7 mouse cellular contexts compared by ENCODE assay signal in genomic region chr11:3386941-3387368, GRCm38 (mm10). TPM values are rescaled to one million over a fixed set of nuclear protein-coding genes. Genes with fewer than 3 reads are reported as not detected.
A peak's percentile ranks its signal among the peaks of the same experiment; 100 is the strongest.
DNase-seq lines count a peak whose midpoint lies in the region; ATAC-seq and TF ChIP-seq lines count a peak whose summit lies in the region.

No protein-coding gene starts in this region.

- no peak overlapping the region for H3K27ac ChIP-seq in midbrain, embryonic 13.5 days
- H3K27ac ChIP-seq in small intestine, adult 2 months (ENCODE audit: insufficient read depth, low read depth, low read length): no peak overlapping the region

- no peak overlapping the region for H3K4me2 ChIP-seq in midbrain, embryonic 13.5 days (replicated peaks)

- 27% methylated on average over 4 of the region's 4 CpGs for WGBS in midbrain, embryonic 13.5 days
- WGBS in small intestine, adult 2 months: 6% methylated on average over 4 of the region's 4 CpGs

- no peaks in the 10 kb centered on the region for H3K27me3 ChIP-seq in midbrain, embryonic 13.5 days
- no peaks in the 10 kb centered on the region for H3K27me3 ChIP-seq in small intestine, adult 2 months (ENCODE audit: control insufficient read depth, insufficient read depth, low read length)

- intact Hi-C loops in left cerebral cortex, postnatal 4 days (cut with DNase I): loop anchor here (10.0 kb wide), 1 partner anchor 128 kb away; the partner anchor contains the start of gene Selenom

- peak; percentile 83 for ATAC-seq in midbrain, embryonic 13.5 days

- peak; percentile 89 for DNase-seq in adrenal gland, adult 2 months
- DNase-seq in embryo, embryonic 11.5 days (ENCODE audit: low read depth, low spot score): peak; percentile 59
- DNase-seq in heart, adult 11 months: peak; percentile 96
- peak; percentile 81 for DNase-seq in kidney, adult 11 months
- DNase-seq in left cerebral cortex, postnatal 4 days: peak; percentile 80

- H3K4me3 ChIP-seq in midbrain, embryonic 13.5 days (replicated peaks): no peak overlapping the region
- no peak overlapping the region for H3K4me3 ChIP-seq in small intestine, adult 2 months (ENCODE audit: low read depth, low read length)

- no peak for TF ChIP-seq POLR2A in small intestine, adult 2 months (IDR thresholded peaks at IDR 0.05; ENCODE audit: low read depth, low read length)

- H3K36me3 ChIP-seq in midbrain, embryonic 13.5 days: peaks cover 10% of the 10 kb centered on the region; the same call in 1 of the 2 replicates
- H3K36me3 ChIP-seq in small intestine, adult 2 months (ENCODE audit: control insufficient read depth, insufficient read depth, low read length): peaks cover 15% of the 10 kb centered on the region

- H3K9me3 ChIP-seq in midbrain, embryonic 13.5 days: no peaks in the 10 kb centered on the region

- TF ChIP-seq CTCF in small intestine, adult 2 months (IDR thresholded peaks at IDR 0.05; ENCODE audit: extremely low read depth, insufficient read length, insufficient replicate concordance, low read depth, low read length): peak; percentile 97

- no peaks in the 10 kb centered on the region for H3K4me1 ChIP-seq in midbrain, embryonic 13.5 days (replicated peaks)
- peaks cover 16% of the 10 kb centered on the region; the same call in 1 of the 2 replicates for H3K4me1 ChIP-seq in small intestine, adult 2 months (ENCODE audit: control insufficient read depth, insufficient read depth, insufficient read length, low read length)

- no peak overlapping the region for H3K9ac ChIP-seq in midbrain, embryonic 13.5 days (replicated peaks)

RNA-seq across cellular contexts. Expression of gene Limk2, which starts 22.0 kb away (rescaled TPM):
- total RNA-seq in adrenal gland, adult 2 months (2021): 10 to 100 TPM; 21.3 to 21.7 TPM
- polyA plus RNA-seq in adrenal gland, adult 2 months (2012; rRNA removed): 30.2 and 40.2 TPM in 2 replicates
- total RNA-seq in left cerebral cortex, postnatal 4 days (2021): 100 to 1,000 TPM; 135 to 140 TPM
- 134 and 138 TPM in 2 replicates for polyA plus RNA-seq in midbrain, embryonic 13.5 days (2015; fragmentation: Nextera tagmentation; extraction: Ambion mirVana)
- polyA plus RNA-seq in small intestine, adult 2 months (2012; rRNA removed): 40.1 and 70.5 TPM in 2 replicates

RNA-seq across cellular contexts. Expression of gene Pik3ip1, which starts 56.8 kb away (rescaled TPM):
- total RNA-seq in adrenal gland, adult 2 months (2021): 10 to 100 TPM in 1 of 2 experiments, 1 to 10 TPM in 1; 8.0 to 14.0 TPM
- polyA plus RNA-seq in adrenal gland, adult 2 months (2012; rRNA removed): 40.3 and 43.3 TPM in 2 replicates
- total RNA-seq in left cerebral cortex, postnatal 4 days (2021): 10 to 100 TPM; 22.9 to 23.4 TPM
- polyA plus RNA-seq in midbrain, embryonic 13.5 days (2015; fragmentation: Nextera tagmentation; extraction: Ambion mirVana): 24.2 and 25.1 TPM in 2 replicates
- 6.4 and 11.0 TPM in 2 replicates for polyA plus RNA-seq in small intestine, adult 2 months (2012; rRNA removed)
